Mouse (Mus musculus) MEL (cell line): ENCODE data around the gene Gm20388. TPM values are rescaled to one million over a fixed set of nuclear protein-coding genes. Genes with fewer than 3 reads are reported as not detected.

Source experiments
- DNase-seq: peaks from one replicate; pipeline ENCODE4 v3.0.0; 2011; ENCODE audit warnings: low read depth, low spot score
- H3K27ac ChIP-seq: 2 replicates; pipeline ENCODE4 v1.5.1; 2012; ENCODE audit warnings: low read depth, mild to moderate bottlenecking, control low read depth, low read length, moderate library complexity; ENCODE audit not compliant: control insufficient read depth
- H3K27me3 ChIP-seq, 2 experiments: fragments of 150-350 bp in 1 of 2; sonication (generic) in 1 of 2; 2 replicates each; pipeline ENCODE4 v1.6.1; 2012; ENCODE audit warnings: low read length in 2 of 2, mild to moderate bottlenecking in 2 of 2, improper control_type of control experiment in 1 of 2, moderate library complexity in 1 of 2; ENCODE audit not compliant: insufficient read depth in 2 of 2, control insufficient read depth in 1 of 2
- H3K36me3 ChIP-seq, 2 experiments: 2 replicates each; pipeline ENCODE4 v1.6.1; 2012 to 2014; ENCODE audit warnings: low read length in 2 of 2, improper control_type of control experiment in 1 of 2, inconsistent platforms in 1 of 2, mild to moderate bottlenecking in 1 of 2; ENCODE audit not compliant: insufficient read depth in 2 of 2, control insufficient read depth in 1 of 2
- H3K4me1 ChIP-seq, 2 experiments: fragments of 150-350 bp in 1 of 2; sonication (generic) in 1 of 2; 2 replicates each; pipeline ENCODE4 v1.6.1; 2012; ENCODE audit warnings: low read length in 2 of 2, improper control_type of control experiment in 1 of 2, mild to moderate bottlenecking in 1 of 2; ENCODE audit not compliant: insufficient read depth in 2 of 2, control insufficient read depth in 1 of 2
- H3K4me3 ChIP-seq, 2 experiments: fragments of 150-350 bp in 1 of 2; sonication (generic) in 1 of 2; 2 replicates each; pipeline ENCODE4 v1.5.1; 2012; ENCODE audit warnings: low read depth in 2 of 2, low read length in 2 of 2, mild to moderate bottlenecking in 2 of 2, moderate library complexity in 2 of 2, control low read depth in 1 of 2, improper control_type of control experiment in 1 of 2; ENCODE audit not compliant: control insufficient read depth in 1 of 2, insufficient read depth in 1 of 2
- H3K79me2 ChIP-seq: 2 replicates; pipeline ENCODE4 v1.6.1; 2012; ENCODE audit warnings: mild to moderate bottlenecking, low read length, moderate library complexity; ENCODE audit not compliant: control insufficient read depth, poor library complexity, insufficient read depth
- H3K9ac ChIP-seq: 2 replicates; pipeline ENCODE4 v1.6.1; 2012; ENCODE audit warnings: low read depth, mild to moderate bottlenecking, control low read depth, low read length, moderate library complexity; ENCODE audit not compliant: control insufficient read depth, poor library complexity, severe bottlenecking
- H3K9me3 ChIP-seq: fragments of 150-350 bp; sonication (generic); replicated peaks from 2 replicates; pipeline ENCODE4 v1.6.1; 2012; ENCODE audit warnings: mild to moderate bottlenecking, low read length, improper control_type of control experiment, moderate library complexity; ENCODE audit not compliant: insufficient read depth
- CHD2 ChIP-seq: IDR thresholded peaks from 2 replicates; pipeline ENCODE4 v1.6.1; 2011; ENCODE audit warnings: low read length, improper control_type of control experiment
- CTCF ChIP-seq, 3 experiments: IDR thresholded peaks in 2 of 3; conservative IDR thresholded peaks in 1 of 3; 2 replicates each; pipeline ENCODE4 v1.5.1; 2011 to 2012; ENCODE audit warnings: low read length in 3 of 3, low read depth in 2 of 3, mild to moderate bottlenecking in 2 of 3, improper control_type of control experiment in 1 of 3, inconsistent platforms in 1 of 3, mixed read lengths in 1 of 3, moderate library complexity in 1 of 3; ENCODE audit not compliant: control insufficient read depth in 1 of 3, insufficient read depth in 1 of 3, poor library complexity in 1 of 3, severe bottlenecking in 1 of 3
- ELF1 ChIP-seq: IDR thresholded peaks from 2 replicates; pipeline ENCODE4 v1.6.1; 2014; ENCODE audit warnings: low read depth, mild to moderate bottlenecking, inconsistent platforms, low read length, improper control_type of control experiment, moderate library complexity
- GABPA ChIP-seq: IDR thresholded peaks from 2 replicates; pipeline ENCODE4 v1.6.1; 2012; ENCODE audit warnings: low read depth, mild to moderate bottlenecking, inconsistent platforms, low read length, improper control_type of control experiment, moderate library complexity
- GATA1 ChIP-seq: IDR thresholded peaks from 2 replicates; pipeline ENCODE4 v1.6.1; 2011; ENCODE audit warnings: low read depth, low read length, improper control_type of control experiment
- HCFC1 ChIP-seq: IDR thresholded peaks from 2 replicates; pipeline ENCODE4 v1.6.1; 2012; ENCODE audit warnings: low read depth, mild to moderate bottlenecking, inconsistent platforms, low read length, improper control_type of control experiment, moderate library complexity
- JUND ChIP-seq: IDR thresholded peaks from 2 replicates; pipeline ENCODE4 v1.6.1; 2011; ENCODE audit warnings: low read depth, mild to moderate bottlenecking, improper control_type of control experiment, low read length
- MAFK ChIP-seq: IDR thresholded peaks from 2 replicates; pipeline ENCODE4 v1.6.1; 2011; ENCODE audit warnings: low read depth, mild to moderate bottlenecking, low read length, improper control_type of control experiment, borderline replicate concordance
- MYB ChIP-seq: IDR thresholded peaks from 2 replicates; pipeline ENCODE4 v1.6.1; 2011; ENCODE audit warnings: mild to moderate bottlenecking, low read depth, low read length, improper control_type of control experiment
- MYC ChIP-seq: IDR thresholded peaks from 2 replicates; pipeline ENCODE4 v1.6.1; 2011; ENCODE audit warnings: low read depth, mild to moderate bottlenecking, low read length, improper control_type of control experiment, moderate library complexity
- POLR2A ChIP-seq, 2 experiments: IDR thresholded peaks; 2 replicates each; pipeline ENCODE4 v1.6.1; 2011 to 2012; ENCODE audit warnings: low read length in 2 of 2, mild to moderate bottlenecking in 2 of 2, control low read depth in 1 of 2, improper control_type of control experiment in 1 of 2, low read depth in 1 of 2, moderate library complexity in 1 of 2; ENCODE audit not compliant: control insufficient read depth in 1 of 2, insufficient read depth in 1 of 2, poor library complexity in 1 of 2
- POLR2AphosphoS2 ChIP-seq: IDR thresholded peaks from 2 replicates; pipeline ENCODE4 v1.6.1; 2011; ENCODE audit warnings: low read length, improper control_type of control experiment
- RAD21 ChIP-seq: IDR thresholded peaks from 2 replicates; pipeline ENCODE4 v1.6.1; 2011; ENCODE audit warnings: mild to moderate bottlenecking, low read depth, low read length, improper control_type of control experiment
- SMC3 ChIP-seq: IDR thresholded peaks from 2 replicates; pipeline ENCODE4 v1.6.1; 2011; ENCODE audit warnings: low read depth, low read length, improper control_type of control experiment
- TAL1 ChIP-seq: IDR thresholded peaks from 2 replicates; pipeline ENCODE4 v1.6.1; 2012; ENCODE audit warnings: mild to moderate bottlenecking, inconsistent platforms, low read length, moderate library complexity, mixed read lengths
- TCF12 ChIP-seq: IDR thresholded peaks from 2 replicates; pipeline ENCODE4 v1.6.1; 2014; ENCODE audit warnings: low read depth, mild to moderate bottlenecking, inconsistent platforms, low read length, improper control_type of control experiment, moderate library complexity
- ZC3H11A ChIP-seq: IDR thresholded peaks from 2 replicates; pipeline ENCODE4 v1.6.1; 2012; ENCODE audit warnings: low read depth, mild to moderate bottlenecking, inconsistent platforms, low read length, improper control_type of control experiment
- ZMIZ1 ChIP-seq: IDR thresholded peaks from 2 replicates; pipeline ENCODE4 v1.6.1; 2012; ENCODE audit warnings: low read depth, mild to moderate bottlenecking, inconsistent platforms, low read length, improper control_type of control experiment, moderate library complexity
- polyA plus RNA-seq, 2 experiments: library from polyadenylated mRNA; stranded (reverse) in 1 of 2; unstranded in 1 of 2; fragments of >175 nt in 1 of 2; fragments of >200 nt in 1 of 2; gene quantifications; 2 replicates each; pipeline versions ENCODE4 v1.2.1 to v1.2.4; 2012; ENCODE audit warnings: low replicate concordance in 2 of 2, low read depth in 1 of 2; ENCODE audit not compliant: insufficient read length in 2 of 2, insufficient read depth in 1 of 2, missing spikeins in 1 of 2
- total RNA-seq: library from RNA; depleted of rRNA; stranded (reverse); fragments of 300-350 nt; gene quantifications from 2 replicates; pipeline ENCODE4 v1.2.3, GENCODE M21; 2012

The Gm20388 gene
- total and polyA plus RNA-seq, 3 experiments, result 11.1 to 17.8 TPM; not detected in 1

- DNase-seq, result peak; percentile 46
- H3K27me3 ChIP-seq, result no peaks in the 10 kb centered on the region
These were observed 3442.1 kb downstream of the Gm20388 start for GRCm38 (mm10) chr8:123352786-123353185.

GRCm38 (mm10) chr8:123353216-123353615 lies 3442.6 kb downstream of the Gm20388 start:
- no peak overlapping the region for H3K4me3 ChIP-seq
- H3K79me2 ChIP-seq, result no peaks in the 10 kb centered on the region
- H3K9me3 ChIP-seq, result no peaks in the 10 kb centered on the region
- H3K36me3 ChIP-seq, result no peaks in the 10 kb centered on the region
- no peak for DNase-seq
- H3K27ac ChIP-seq, result no peak overlapping the region
- H3K27me3 ChIP-seq, result no peaks in the 10 kb centered on the region
- no peaks in the 10 kb centered on the region for H3K4me1 ChIP-seq
- no peak for TF ChIP-seq TAL1
- no peak for TF ChIP-seq ELF1
- no peak for TF ChIP-seq GATA1
- TF ChIP-seq HCFC1, result no peak
- TF ChIP-seq JUND, result no peak
- no peak overlapping the region for H3K9ac ChIP-seq

More at GRCm38 (mm10) chr8:123352786-123353185, 3442.1 kb downstream of the Gm20388 start:
- no peaks in the 10 kb centered on the region for H3K4me1 ChIP-seq
- no peak for TF ChIP-seq TAL1
- no peak for TF ChIP-seq MAFK
- TF ChIP-seq ZC3H11A, result peak; percentile 50
- peak; percentile 59 for TF ChIP-seq SMC3
- peak; percentile 60 for TF ChIP-seq RAD21
- TF ChIP-seq ZMIZ1, result no peak
- TF ChIP-seq GABPA, result no peak
- no peak for TF ChIP-seq POLR2A (IDR thresholded peaks at IDR 0.05; ENCODE audit: control insufficient read depth in 1 of 2, insufficient read depth in 1 of 2, low read depth in 1 of 2, low read length in 2 of 2, poor library complexity in 1 of 2)
- TF ChIP-seq CTCF (IDR thresholded peaks at IDR 0.05 in 2 of 3, conservative IDR thresholded peaks at IDR 0.05 in 1 of 3; ENCODE audit: control insufficient read depth in 1 of 3, insufficient read depth in 1 of 3, low read depth in 2 of 3, low read length in 3 of 3, poor library complexity in 1 of 3, severe bottlenecking in 1 of 3), result peak; percentile 34 to 67 (median 64); a peak in 5 of 6 replicates
- no peak for TF ChIP-seq MYC
- no peak overlapping the region for H3K27ac ChIP-seq
- no peak overlapping the region for H3K4me3 ChIP-seq
- no peaks in the 10 kb centered on the region for H3K9me3 ChIP-seq
- H3K9ac ChIP-seq, result no peak overlapping the region
- no peaks in the 10 kb centered on the region for H3K36me3 ChIP-seq
- no peaks in the 10 kb centered on the region for H3K79me2 ChIP-seq

GRCm38 (mm10) chr8:123361082-123361739 lies 3450.6 kb downstream of the Gm20388 start:
- Histone ChIP-seq H3K9me3 (no peaks in the 10 kb centered on the region), H3K4me1 (no peaks in the 10 kb centered on the region), H3K4me3 (no peak overlapping the region), H3K36me3 (no peaks in the 10 kb centered on the region), H3K27ac (no peak overlapping the region), H3K79me2 (no peaks in the 10 kb centered on the region), H3K9ac (no peak overlapping the region)
- DNase-seq, result peak; percentile 61
- TF ChIP-seq TCF12 (no peak), CHD2 (no peak), ZC3H11A (peak; percentile 25; the same call in 1 of the 2 replicates), ZMIZ1 (no peak), CTCF (IDR thresholded peaks at IDR 0.05 in 2 of 3, conservative IDR thresholded peaks at IDR 0.05 in 1 of 3; ENCODE audit: control insufficient read depth in 1 of 3, insufficient read depth in 1 of 3, low read depth in 2 of 3, low read length in 3 of 3, poor library complexity in 1 of 3, severe bottlenecking in 1 of 3) (peak; percentile 46 to 73 (median 64)), RAD21 (peak; percentile 68), MYB (no peak), SMC3 (peak; percentile 76), POLR2AphosphoS2 (no peak)
- TF ChIP-seq, all 39 proteins: peak for 4
- no peaks in the 10 kb centered on the region for H3K27me3 ChIP-seq
